ENCODE assay signal across 8 mouse cellular contexts in the genomic region with DNA sequence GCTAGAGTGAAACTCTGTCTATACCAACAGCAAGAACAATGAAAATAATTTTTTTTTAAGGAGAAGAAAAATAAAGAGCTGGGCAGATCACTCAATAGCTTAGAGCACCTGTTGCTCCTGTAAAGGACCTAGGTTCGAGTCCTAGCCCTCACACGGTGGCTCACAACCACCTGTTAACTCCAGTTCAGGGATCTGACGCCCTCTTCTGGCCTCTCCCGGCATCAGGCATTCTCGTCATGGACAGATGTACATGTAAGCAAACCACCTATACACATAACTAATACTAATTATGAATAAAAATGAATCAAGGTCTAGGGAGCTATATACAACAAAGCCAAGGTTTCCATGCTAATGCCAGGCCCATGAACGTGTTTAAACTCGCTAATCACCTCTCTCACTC. TPM values are rescaled to one million over a fixed set of nuclear protein-coding genes. Genes with fewer than 3 reads are reported as not detected.
DNase-seq lines count a peak whose midpoint lies in the region; ATAC-seq and TF ChIP-seq lines count a peak whose summit lies in the region.

No protein-coding gene starts in this region.

- peak overlapping the region; percentile 85 for H3K9ac ChIP-seq in kidney, embryonic 14.5 days (ENCODE audit: low read depth, low read length)
- H3K9ac ChIP-seq in hindbrain, embryonic 15.5 days: peak overlapping the region; percentile 67; the same call in 1 of the 2 replicates
- H3K9ac ChIP-seq in midbrain, embryonic 16.5 days (ENCODE audit: low read depth, low read length): peak overlapping the region; percentile 81; the same call in 1 of the 2 replicates

- TF ChIP-seq CTCF in bone marrow macrophage, adult 2 months (IDR thresholded peaks at IDR 0.05; ENCODE audit: low read depth, low read length): no peak

- ATAC-seq in kidney, embryonic 14.5 days (ENCODE audit: low FRiP score, low TSS enrichment): no peak
- no peak for ATAC-seq in hindbrain, embryonic 15.5 days (ENCODE audit: low FRiP score, low read depth)
- no peak for ATAC-seq in midbrain, embryonic 16.5 days

- DNase-seq in kidney, adult 8-10 months: no peak
- DNase-seq in retina, postnatal 1 day: no peak
- no peak for DNase-seq in gastrocnemius, adult 18-20 months (ENCODE audit: low spot score)
- DNase-seq in urinary bladder, postnatal 4 days (ENCODE audit: low spot score in 2 of 2): no peak

- TF ChIP-seq POLR2A in bone marrow macrophage, adult 2 months (IDR thresholded peaks at IDR 0.05; ENCODE audit: borderline replicate concordance, low read depth, low read length): no peak

- peak overlapping the region; percentile 97 for H3K4me2 ChIP-seq in kidney, embryonic 14.5 days (replicated peaks; ENCODE audit: low read depth, low read length)
- H3K4me2 ChIP-seq in hindbrain, embryonic 15.5 days: peak overlapping the region; percentile 84
- H3K4me2 ChIP-seq in midbrain, embryonic 16.5 days (ENCODE audit: low read length): peak overlapping the region; percentile 78

- H3K4me3 ChIP-seq in kidney, embryonic 14.5 days (ENCODE audit: low read length): peak overlapping the region; percentile 93
- peak overlapping the region; percentile 97 for H3K4me3 ChIP-seq in bone marrow macrophage, adult 2 months (ENCODE audit: insufficient read depth, low read length)
- H3K4me3 ChIP-seq in hindbrain, embryonic 15.5 days: peak overlapping the region; percentile 79
- peak overlapping the region; percentile 66 for H3K4me3 ChIP-seq in midbrain, embryonic 16.5 days (ENCODE audit: low read depth, low read length)

- 71% methylated on average over 7 of the region's 7 CpGs for WGBS in kidney, embryonic 14.5 days
- WGBS in hindbrain, embryonic 15.5 days: 70% methylated on average over 7 of the region's 7 CpGs
- 68% methylated on average over 7 of the region's 7 CpGs for WGBS in midbrain, embryonic 16.5 days

- H3K4me1 ChIP-seq in kidney, embryonic 14.5 days (ENCODE audit: control insufficient read depth, insufficient read depth, low read length): peaks cover 9% of the 10 kb centered on the region
- H3K4me1 ChIP-seq in bone marrow macrophage, adult 2 months (ENCODE audit: control insufficient read depth, insufficient read depth, low read length): peaks cover 7% of the 10 kb centered on the region
- peaks cover 19% of the 10 kb centered on the region for H3K4me1 ChIP-seq in hindbrain, embryonic 15.5 days (replicated peaks)
- H3K4me1 ChIP-seq in midbrain, embryonic 16.5 days (ENCODE audit: control insufficient read depth, insufficient read depth, low read length): peaks cover 14% of the 10 kb centered on the region

- no peaks in the 10 kb centered on the region for H3K27me3 ChIP-seq in kidney, embryonic 14.5 days (ENCODE audit: control insufficient read depth, insufficient read depth, low read length)
- no peaks in the 10 kb centered on the region for H3K27me3 ChIP-seq in hindbrain, embryonic 15.5 days
- H3K27me3 ChIP-seq in midbrain, embryonic 16.5 days (ENCODE audit: control insufficient read depth, insufficient read depth, low read depth, low read length): no peaks in the 10 kb centered on the region

- H3K9me3 ChIP-seq in kidney, embryonic 14.5 days (ENCODE audit: control insufficient read depth, low read length): no peaks in the 10 kb centered on the region
- no peaks in the 10 kb centered on the region for H3K9me3 ChIP-seq in hindbrain, embryonic 15.5 days
- H3K9me3 ChIP-seq in midbrain, embryonic 16.5 days (replicated peaks; ENCODE audit: control insufficient read depth, low read length, poor library complexity, severe bottlenecking): no peaks in the 10 kb centered on the region

- H3K27ac ChIP-seq in kidney, embryonic 14.5 days (ENCODE audit: low read depth, low read length): no peak overlapping the region
- no peak overlapping the region for H3K27ac ChIP-seq in bone marrow macrophage, adult 2 months (ENCODE audit: insufficient read depth, low read depth, low read length)
- no peak overlapping the region for H3K27ac ChIP-seq in hindbrain, embryonic 15.5 days (replicated peaks)
- no peak overlapping the region for H3K27ac ChIP-seq in midbrain, embryonic 16.5 days (ENCODE audit: low read length)

- peaks cover 23% of the 10 kb centered on the region for H3K36me3 ChIP-seq in kidney, embryonic 14.5 days (ENCODE audit: control insufficient read depth, insufficient read depth, low read length)
- H3K36me3 ChIP-seq in hindbrain, embryonic 15.5 days: peaks cover 15% of the 10 kb centered on the region
- 0 out of 2 replicates have a peak, but pooled peaks cover 4% of the 10 kb centered on the region for H3K36me3 ChIP-seq in midbrain, embryonic 16.5 days (ENCODE audit: control insufficient read depth, insufficient read depth, low read length)

RNA-seq across cellular contexts. Expression of a gene that starts 1.2 kb away (rescaled TPM):
- polyA plus RNA-seq in kidney, embryonic 14.5 days (2014; fragmentation: Nextera tagmentation; extraction: Ambion mirVana): 112 and 164 TPM in 2 replicates
- 78.3 and 80.1 TPM in 2 replicates for polyA plus RNA-seq in bone marrow macrophage, adult 2 months (2012; ENCODE audit: insufficient read depth, insufficient read length, missing spikeins)
- polyA plus RNA-seq in hindbrain, embryonic 15.5 days (2015; fragmentation: Nextera tagmentation; extraction: Ambion mirVana): 173 and 175 TPM in 2 replicates
- 159 and 177 TPM in 2 replicates for polyA plus RNA-seq in midbrain, embryonic 16.5 days (2015; fragmentation: Nextera tagmentation; extraction: Ambion mirVana)
- total RNA-seq in gastrocnemius, adult 18-20 months (2021): 10 to 100 TPM; 85.6 to 95.6 TPM

RNA-seq across cellular contexts. Expression of a gene that starts 15.1 kb away (rescaled TPM):
- polyA plus RNA-seq in kidney, embryonic 14.5 days (2014; fragmentation: Nextera tagmentation; extraction: Ambion mirVana): 113 and 130 TPM in 2 replicates
- 48.8 and 53.2 TPM in 2 replicates for polyA plus RNA-seq in bone marrow macrophage, adult 2 months (2012; ENCODE audit: insufficient read depth, insufficient read length, missing spikeins)
- 115 and 116 TPM in 2 replicates for polyA plus RNA-seq in hindbrain, embryonic 15.5 days (2015; fragmentation: Nextera tagmentation; extraction: Ambion mirVana)
- polyA plus RNA-seq in midbrain, embryonic 16.5 days (2015; fragmentation: Nextera tagmentation; extraction: Ambion mirVana): 107 and 121 TPM in 2 replicates
- 10 to 100 TPM; 66.4 to 81.3 TPM for total RNA-seq in gastrocnemius, adult 18-20 months (2021)

RNA-seq across cellular contexts. Expression of a gene that starts 22.0 kb away (rescaled TPM):
- polyA plus RNA-seq in kidney, embryonic 14.5 days (2014; fragmentation: Nextera tagmentation; extraction: Ambion mirVana): 204 and 207 TPM in 2 replicates
- polyA plus RNA-seq in bone marrow macrophage, adult 2 months (2012; ENCODE audit: insufficient read depth, insufficient read length, missing spikeins): 60.1 and 63.3 TPM in 2 replicates
- 223 and 225 TPM in 2 replicates for polyA plus RNA-seq in hindbrain, embryonic 15.5 days (2015; fragmentation: Nextera tagmentation; extraction: Ambion mirVana)
- 208 and 224 TPM in 2 replicates for polyA plus RNA-seq in midbrain, embryonic 16.5 days (2015; fragmentation: Nextera tagmentation; extraction: Ambion mirVana)
- 10 to 100 TPM; 71.2 to 81.6 TPM for total RNA-seq in gastrocnemius, adult 18-20 months (2021)

RNA-seq across cellular contexts. Expression of a gene that starts 22.1 kb away (rescaled TPM):
- 1.2 and 1.7 TPM in 2 replicates for polyA plus RNA-seq in kidney, embryonic 14.5 days (2014; fragmentation: Nextera tagmentation; extraction: Ambion mirVana)
- 1.0 and 1.6 TPM in 2 replicates for polyA plus RNA-seq in bone marrow macrophage, adult 2 months (2012; ENCODE audit: insufficient read depth, insufficient read length, missing spikeins)
- 1.0 and 1.2 TPM in 2 replicates for polyA plus RNA-seq in hindbrain, embryonic 15.5 days (2015; fragmentation: Nextera tagmentation; extraction: Ambion mirVana)
- 0.71 and 0.80 TPM in 2 replicates for polyA plus RNA-seq in midbrain, embryonic 16.5 days (2015; fragmentation: Nextera tagmentation; extraction: Ambion mirVana)
- under 1 TPM; 0.31 to 0.37 TPM for total RNA-seq in gastrocnemius, adult 18-20 months (2021)

RNA-seq across cellular contexts. Expression of a gene that starts 24.0 kb away (rescaled TPM):
- polyA plus RNA-seq in kidney, embryonic 14.5 days (2014; fragmentation: Nextera tagmentation; extraction: Ambion mirVana): 1.9 TPM in 2 replicates
- 1.1 and 1.3 TPM in 2 replicates for polyA plus RNA-seq in bone marrow macrophage, adult 2 months (2012; ENCODE audit: insufficient read depth, insufficient read length, missing spikeins)
- 1.5 and 2.1 TPM in 2 replicates for polyA plus RNA-seq in hindbrain, embryonic 15.5 days (2015; fragmentation: Nextera tagmentation; extraction: Ambion mirVana)
- polyA plus RNA-seq in midbrain, embryonic 16.5 days (2015; fragmentation: Nextera tagmentation; extraction: Ambion mirVana): 2.0 and 2.2 TPM in 2 replicates
- 1 to 10 TPM; 1.0 to 1.1 TPM for total RNA-seq in gastrocnemius, adult 18-20 months (2021)
